Mouse (Mus musculus) MEL (cell line): ENCODE measurements around the gene Reln. TPM values are rescaled to one million over a fixed set of nuclear protein-coding genes. Genes with fewer than 3 reads are reported as not detected.

Experiments used
- DNase-seq: peaks from one replicate; pipeline ENCODE4 v3.0.0; 2011; ENCODE audit warnings: low read depth, low spot score
- H3K27ac ChIP-seq: 2 replicates; pipeline ENCODE4 v1.5.1; 2012; ENCODE audit warnings: low read depth, mild to moderate bottlenecking, control low read depth, low read length, moderate library complexity; ENCODE audit not compliant: control insufficient read depth
- H3K27me3 ChIP-seq, 2 experiments: fragments of 150-350 bp in 1 of 2; sonication (generic) in 1 of 2; 2 replicates each; pipeline ENCODE4 v1.6.1; 2012; ENCODE audit warnings: low read length in 2 of 2, mild to moderate bottlenecking in 2 of 2, improper control_type of control experiment in 1 of 2, moderate library complexity in 1 of 2; ENCODE audit not compliant: insufficient read depth in 2 of 2, control insufficient read depth in 1 of 2
- H3K36me3 ChIP-seq, 2 experiments: 2 replicates each; pipeline ENCODE4 v1.6.1; 2012 to 2014; ENCODE audit warnings: low read length in 2 of 2, improper control_type of control experiment in 1 of 2, inconsistent platforms in 1 of 2, mild to moderate bottlenecking in 1 of 2; ENCODE audit not compliant: insufficient read depth in 2 of 2, control insufficient read depth in 1 of 2
- H3K4me1 ChIP-seq, 2 experiments: fragments of 150-350 bp in 1 of 2; sonication (generic) in 1 of 2; 2 replicates each; pipeline ENCODE4 v1.6.1; 2012; ENCODE audit warnings: low read length in 2 of 2, improper control_type of control experiment in 1 of 2, mild to moderate bottlenecking in 1 of 2; ENCODE audit not compliant: insufficient read depth in 2 of 2, control insufficient read depth in 1 of 2
- H3K4me3 ChIP-seq, 2 experiments: fragments of 150-350 bp in 1 of 2; sonication (generic) in 1 of 2; 2 replicates each; pipeline ENCODE4 v1.5.1; 2012; ENCODE audit warnings: low read depth in 2 of 2, low read length in 2 of 2, mild to moderate bottlenecking in 2 of 2, moderate library complexity in 2 of 2, control low read depth in 1 of 2, improper control_type of control experiment in 1 of 2; ENCODE audit not compliant: control insufficient read depth in 1 of 2, insufficient read depth in 1 of 2
- H3K79me2 ChIP-seq: 2 replicates; pipeline ENCODE4 v1.6.1; 2012; ENCODE audit warnings: mild to moderate bottlenecking, low read length, moderate library complexity; ENCODE audit not compliant: control insufficient read depth, poor library complexity, insufficient read depth
- H3K9ac ChIP-seq: 2 replicates; pipeline ENCODE4 v1.6.1; 2012; ENCODE audit warnings: low read depth, mild to moderate bottlenecking, control low read depth, low read length, moderate library complexity; ENCODE audit not compliant: control insufficient read depth, poor library complexity, severe bottlenecking
- H3K9me3 ChIP-seq: fragments of 150-350 bp; sonication (generic); replicated peaks from 2 replicates; pipeline ENCODE4 v1.6.1; 2012; ENCODE audit warnings: mild to moderate bottlenecking, low read length, improper control_type of control experiment, moderate library complexity; ENCODE audit not compliant: insufficient read depth
- BHLHE40 ChIP-seq: IDR thresholded peaks from 2 replicates; pipeline ENCODE4 v1.6.1; 2012; ENCODE audit warnings: low read depth, mild to moderate bottlenecking, inconsistent platforms, low read length, improper control_type of control experiment, borderline replicate concordance
- CTCF ChIP-seq, 3 experiments: IDR thresholded peaks in 2 of 3; conservative IDR thresholded peaks in 1 of 3; 2 replicates each; pipeline ENCODE4 v1.5.1; 2011 to 2012; ENCODE audit warnings: low read length in 3 of 3, low read depth in 2 of 3, mild to moderate bottlenecking in 2 of 3, improper control_type of control experiment in 1 of 3, inconsistent platforms in 1 of 3, mixed read lengths in 1 of 3, moderate library complexity in 1 of 3; ENCODE audit not compliant: control insufficient read depth in 1 of 3, insufficient read depth in 1 of 3, poor library complexity in 1 of 3, severe bottlenecking in 1 of 3
- ELF1 ChIP-seq: IDR thresholded peaks from 2 replicates; pipeline ENCODE4 v1.6.1; 2014; ENCODE audit warnings: low read depth, mild to moderate bottlenecking, inconsistent platforms, low read length, improper control_type of control experiment, moderate library complexity
- HCFC1 ChIP-seq: IDR thresholded peaks from 2 replicates; pipeline ENCODE4 v1.6.1; 2012; ENCODE audit warnings: low read depth, mild to moderate bottlenecking, inconsistent platforms, low read length, improper control_type of control experiment, moderate library complexity
- MAX ChIP-seq: IDR thresholded peaks from 2 replicates; pipeline ENCODE4 v1.6.1; 2011; ENCODE audit warnings: low read length, improper control_type of control experiment
- MYC ChIP-seq: IDR thresholded peaks from 2 replicates; pipeline ENCODE4 v1.6.1; 2011; ENCODE audit warnings: low read depth, mild to moderate bottlenecking, low read length, improper control_type of control experiment, moderate library complexity
- NELFE ChIP-seq: IDR thresholded peaks from 2 replicates; pipeline ENCODE4 v1.6.1; 2011; ENCODE audit warnings: low read depth, low read length, improper control_type of control experiment
- POLR2AphosphoS5 ChIP-seq: IDR thresholded peaks from 2 replicates; pipeline ENCODE4 v1.6.1; 2012; ENCODE audit warnings: low read depth, borderline replicate concordance, mild to moderate bottlenecking, inconsistent platforms, low read length, moderate library complexity, mixed read lengths
- RAD21 ChIP-seq: IDR thresholded peaks from 2 replicates; pipeline ENCODE4 v1.6.1; 2011; ENCODE audit warnings: mild to moderate bottlenecking, low read depth, low read length, improper control_type of control experiment
- SIN3A ChIP-seq: IDR thresholded peaks from 2 replicates; pipeline ENCODE4 v1.6.1; 2012; ENCODE audit warnings: low read length, improper control_type of control experiment, inconsistent platforms
- TAL1 ChIP-seq: IDR thresholded peaks from 2 replicates; pipeline ENCODE4 v1.6.1; 2012; ENCODE audit warnings: mild to moderate bottlenecking, inconsistent platforms, low read length, moderate library complexity, mixed read lengths
- TBP ChIP-seq: IDR thresholded peaks from 2 replicates; pipeline ENCODE4 v1.8.0; 2011; ENCODE audit warnings: low read depth, low read length, improper control_type of control experiment
- TCF12 ChIP-seq: IDR thresholded peaks from 2 replicates; pipeline ENCODE4 v1.6.1; 2014; ENCODE audit warnings: low read depth, mild to moderate bottlenecking, inconsistent platforms, low read length, improper control_type of control experiment, moderate library complexity
- USF1 ChIP-seq: IDR thresholded peaks from 2 replicates; pipeline ENCODE4 v1.6.1; 2014; ENCODE audit warnings: low read depth, mild to moderate bottlenecking, inconsistent platforms, low read length, improper control_type of control experiment, moderate library complexity
- ZKSCAN1 ChIP-seq: IDR thresholded peaks from 2 replicates; pipeline ENCODE4 v1.6.1; 2012; ENCODE audit warnings: low read depth, mild to moderate bottlenecking, inconsistent platforms, low read length, improper control_type of control experiment, moderate library complexity
- polyA plus RNA-seq, 2 experiments: library from polyadenylated mRNA; stranded (reverse) in 1 of 2; unstranded in 1 of 2; fragments of >175 nt in 1 of 2; fragments of >200 nt in 1 of 2; gene quantifications; 2 replicates each; pipeline versions ENCODE4 v1.2.1 to v1.2.4; 2012; ENCODE audit warnings: low replicate concordance in 2 of 2, low read depth in 1 of 2; ENCODE audit not compliant: insufficient read length in 2 of 2, insufficient read depth in 1 of 2, missing spikeins in 1 of 2
- total RNA-seq: library from RNA; depleted of rRNA; stranded (reverse); fragments of 300-350 nt; gene quantifications from 2 replicates; pipeline ENCODE4 v1.2.3, GENCODE M21; 2012

Gene Reln
- total and polyA plus RNA-seq, 3 experiments, result not detected

DNA sequence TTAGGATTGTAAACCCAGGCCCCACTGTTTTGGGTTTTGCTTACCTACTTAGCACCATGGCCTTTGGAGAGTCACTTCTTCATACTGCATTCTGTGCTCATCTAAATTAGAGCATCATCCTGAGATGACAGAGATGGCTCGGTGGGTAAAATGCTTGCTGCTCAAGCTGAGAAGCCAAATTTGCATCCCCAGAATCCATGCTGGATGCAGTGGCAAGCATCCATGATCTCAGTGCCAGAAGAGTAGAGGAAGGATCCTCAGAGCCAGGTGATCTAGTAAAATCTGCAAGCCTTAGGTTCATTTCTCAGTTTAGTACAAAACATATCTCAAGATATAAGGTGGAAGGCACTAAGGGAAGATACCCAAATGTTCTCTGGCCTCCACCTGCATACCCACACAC is 20.7 kb downstream of the Reln start:
- no peak for DNase-seq
- Histone ChIP-seq H3K27me3 (no peaks in the 10 kb centered on the region; a peak in 2 of 4 replicates), H3K4me1 (no peaks in the 10 kb centered on the region)
- TF ChIP-seq TCF12 (no peak), MYC (no peak), POLR2AphosphoS5 (no peak), ZKSCAN1 (no peak)
- TF ChIP-seq, all 39 proteins: peak for 0
- Histone ChIP-seq H3K27ac (no peak overlapping the region), H3K9me3 (no peaks in the 10 kb centered on the region), H3K79me2 (no peaks in the 10 kb centered on the region), H3K36me3 (no peaks in the 10 kb centered on the region), H3K9ac (no peak overlapping the region), H3K4me3 (no peak overlapping the region)

DNA sequence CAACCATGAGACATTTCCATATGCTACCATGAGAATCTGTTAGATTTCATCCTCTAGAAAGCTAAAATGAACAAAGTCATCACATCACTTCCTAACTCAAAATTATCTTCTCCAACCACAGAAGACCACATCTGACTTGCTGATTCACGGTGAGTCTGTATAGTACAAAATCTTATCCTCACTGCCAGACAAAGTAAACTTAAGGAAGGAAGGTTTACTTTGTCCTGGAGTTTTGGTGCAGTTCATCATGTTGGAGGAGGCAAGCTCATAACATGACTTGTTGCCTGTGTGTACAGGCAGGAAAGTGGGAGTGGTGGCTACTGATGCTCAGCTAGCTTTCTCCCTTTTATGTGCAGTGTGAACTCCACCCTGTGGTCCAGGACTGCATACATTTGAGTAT is 26.7 kb downstream of the Reln start:
- no peak overlapping the region for H3K27ac ChIP-seq
- H3K4me3 ChIP-seq, result no peak overlapping the region
- H3K9ac ChIP-seq, result no peak overlapping the region
- H3K4me1 ChIP-seq, result no peaks in the 10 kb centered on the region
- no peaks in the 10 kb centered on the region for H3K9me3 ChIP-seq
- TF ChIP-seq TBP (no peak), TAL1 (no peak)
- no peak for DNase-seq
- no peaks in the 10 kb centered on the region for H3K36me3 ChIP-seq
- H3K79me2 ChIP-seq, result no peaks in the 10 kb centered on the region
- no peaks in the 10 kb centered on the region; a peak in 1 of 4 replicates for H3K27me3 ChIP-seq

DNA sequence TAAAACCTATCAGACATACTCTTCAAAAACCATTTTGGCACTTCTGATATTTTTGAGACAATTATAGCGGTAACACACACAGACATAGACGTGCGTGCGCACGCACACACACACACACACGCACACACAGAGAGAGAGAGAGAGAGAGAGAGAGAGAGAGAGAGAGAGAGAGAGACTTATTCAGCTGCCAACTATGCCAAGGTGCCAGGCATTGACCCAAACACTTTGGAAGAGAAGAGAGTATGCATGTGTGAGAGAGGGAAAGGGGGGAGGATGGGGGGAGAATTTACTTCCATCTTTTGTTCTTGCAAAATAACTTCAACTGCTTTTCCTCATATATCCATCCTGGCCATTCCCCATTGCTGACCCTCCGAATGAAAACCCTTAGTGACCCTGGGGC is 28.0 kb downstream of the Reln start:
- DNase-seq, result no peak
- Histone ChIP-seq H3K27me3 (no peaks in the 10 kb centered on the region), H3K79me2 (no peaks in the 10 kb centered on the region), H3K9me3 (no peaks in the 10 kb centered on the region), H3K36me3 (no peaks in the 10 kb centered on the region), H3K27ac (no peak overlapping the region), H3K9ac (no peak overlapping the region), H3K4me1 (no peaks in the 10 kb centered on the region), H3K4me3 (no peak overlapping the region)
- TF ChIP-seq MYC, result no peak
- no peak for TF ChIP-seq BHLHE40
- TF ChIP-seq TAL1, result no peak
- no peak for TF ChIP-seq USF1
- no peak for TF ChIP-seq TBP
- no peak for TF ChIP-seq MAX
- TF ChIP-seq RAD21, result no peak
- TF ChIP-seq CTCF (IDR thresholded peaks at IDR 0.05 in 2 of 3, conservative IDR thresholded peaks at IDR 0.05 in 1 of 3; ENCODE audit: control insufficient read depth in 1 of 3, insufficient read depth in 1 of 3, low read depth in 2 of 3, low read length in 3 of 3, poor library complexity in 1 of 3, severe bottlenecking in 1 of 3), result no peak
- no peak for TF ChIP-seq POLR2AphosphoS5
- no peak for TF ChIP-seq ELF1
- no peak for TF ChIP-seq SIN3A
- TF ChIP-seq HCFC1, result no peak
- no peak for TF ChIP-seq NELFE
